Mouse (Mus musculus) neural tube, embryonic 11.5 days (tissue): ENCODE data around the gene Vps37c. TPM values are rescaled to one million over a fixed set of nuclear protein-coding genes. Genes with fewer than 3 reads are reported as not detected.
A peak's percentile ranks its signal among the peaks of the same experiment; 100 is the strongest.

ENCODE experiments used
- ATAC-seq: fragments of 200-750 bp; cut with Nextera tagmentation; 2 replicates; pipeline ENCODE4 v1.8.0; 2017; ENCODE audit warnings: moderate number of reproducible peaks, mild to moderate bottlenecking, moderate TSS enrichment, moderate library complexity; ENCODE audit not compliant: insufficient read depth, low FRiP score, low TSS enrichment
- DNase-seq: peaks from one replicate; pipeline ENCODE4 v3.0.0-alpha.2; 2015; ENCODE audit warnings: low spot score
- H3K27ac ChIP-seq: fragments of 300-500 bp; sonication (generic); 2 replicates; pipeline ENCODE4 v1.5.1; 2014; ENCODE audit warnings: low read depth, mild to moderate bottlenecking, low read length
- H3K27me3 ChIP-seq: fragments of 300-500 bp; sonication (generic); 2 replicates; pipeline ENCODE4 v1.6.1; 2014; ENCODE audit warnings: mild to moderate bottlenecking, low read length, mixed read lengths; ENCODE audit not compliant: control insufficient read depth, insufficient read depth
- H3K36me3 ChIP-seq: fragments of 300-500 bp; sonication (generic); 2 replicates; pipeline ENCODE4 v1.6.1; 2014; ENCODE audit warnings: mild to moderate bottlenecking, low read length, moderate library complexity, mixed read lengths; ENCODE audit not compliant: control insufficient read depth, insufficient read depth
- H3K4me1 ChIP-seq: fragments of 300-500 bp; sonication (generic); 2 replicates; pipeline ENCODE4 v1.6.1; 2014; ENCODE audit warnings: low read length, mixed read lengths; ENCODE audit not compliant: control insufficient read depth, insufficient read depth
- H3K4me2 ChIP-seq: fragments of 300-500 bp; sonication (generic); 2 replicates; pipeline ENCODE4 v1.6.1; 2014; ENCODE audit warnings: low read depth, mild to moderate bottlenecking, moderate library complexity
- H3K4me3 ChIP-seq: fragments of 300-500 bp; sonication (generic); 2 replicates; pipeline ENCODE4 v1.5.1; 2014; ENCODE audit warnings: low read depth, low read length
- H3K9ac ChIP-seq: fragments of 300-500 bp; sonication (generic); 2 replicates; pipeline ENCODE4 v1.6.1; 2014; ENCODE audit warnings: mild to moderate bottlenecking, low read length
- H3K9me3 ChIP-seq: fragments of 300-500 bp; sonication (generic); 2 replicates; pipeline ENCODE4 v1.6.1; 2016; ENCODE audit warnings: low read length; ENCODE audit not compliant: control insufficient read depth
- WGBS: fragments of 180-500 bp; shearing (Covaris S2); extraction: QIAGEN DNeasy Blood & Tissue Kit; methylation state at CpG from one replicate; pipeline ENCODE4 v1.1.7; 2014; 5-methylcytosine and 5-hydroxymethylcytosine counted together
- polyA plus RNA-seq: library from polyadenylated mRNA; unstranded; fragments of >200 nt; fragmentation: Nextera tagmentation; extraction: Ambion mirVana; gene quantifications from 2 replicates; pipeline ENCODE4 v1.2.1, GENCODE M21; 2014

Gene Vps37c
- polyA plus RNA-seq, 1 experiment from 2014 or later = 34.4 TPM

DNA sequence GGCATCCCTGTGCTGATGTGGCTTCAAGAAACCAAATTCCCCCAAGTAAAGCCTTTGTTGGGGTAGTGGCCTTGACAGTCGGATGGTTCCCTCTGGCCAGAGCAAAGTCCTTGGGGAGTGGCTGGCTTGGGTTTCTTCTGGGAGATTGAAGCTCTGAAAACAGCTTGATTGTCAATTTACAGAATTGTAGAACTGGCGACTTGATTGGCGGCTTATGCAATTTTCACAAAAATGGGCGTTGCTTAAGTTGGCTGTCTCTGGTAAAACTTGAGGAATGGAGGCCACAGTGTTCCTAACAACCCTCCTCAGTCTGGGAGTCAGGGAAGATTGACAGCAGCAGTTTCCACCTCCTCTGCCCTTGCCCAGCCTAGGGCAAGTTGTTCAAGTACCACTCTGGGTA is 3.8 kb downstream of the Vps37c start:
- no peaks in the 10 kb centered on the region for H3K9me3 ChIP-seq
- ATAC-seq (no peak), DNase-seq (no peak)
- peaks cover 9% of the 10 kb centered on the region for H3K4me1 ChIP-seq
- 92% methylated on average over 4 of the region's 4 CpGs for WGBS
- no peak overlapping the region for H3K4me2 ChIP-seq
- H3K9ac ChIP-seq = no peak overlapping the region
- no peak overlapping the region for H3K27ac ChIP-seq
- H3K4me3 ChIP-seq = no peak overlapping the region
- no peaks in the 10 kb centered on the region for H3K27me3 ChIP-seq
- no peaks in the 10 kb centered on the region for H3K36me3 ChIP-seq

DNA sequence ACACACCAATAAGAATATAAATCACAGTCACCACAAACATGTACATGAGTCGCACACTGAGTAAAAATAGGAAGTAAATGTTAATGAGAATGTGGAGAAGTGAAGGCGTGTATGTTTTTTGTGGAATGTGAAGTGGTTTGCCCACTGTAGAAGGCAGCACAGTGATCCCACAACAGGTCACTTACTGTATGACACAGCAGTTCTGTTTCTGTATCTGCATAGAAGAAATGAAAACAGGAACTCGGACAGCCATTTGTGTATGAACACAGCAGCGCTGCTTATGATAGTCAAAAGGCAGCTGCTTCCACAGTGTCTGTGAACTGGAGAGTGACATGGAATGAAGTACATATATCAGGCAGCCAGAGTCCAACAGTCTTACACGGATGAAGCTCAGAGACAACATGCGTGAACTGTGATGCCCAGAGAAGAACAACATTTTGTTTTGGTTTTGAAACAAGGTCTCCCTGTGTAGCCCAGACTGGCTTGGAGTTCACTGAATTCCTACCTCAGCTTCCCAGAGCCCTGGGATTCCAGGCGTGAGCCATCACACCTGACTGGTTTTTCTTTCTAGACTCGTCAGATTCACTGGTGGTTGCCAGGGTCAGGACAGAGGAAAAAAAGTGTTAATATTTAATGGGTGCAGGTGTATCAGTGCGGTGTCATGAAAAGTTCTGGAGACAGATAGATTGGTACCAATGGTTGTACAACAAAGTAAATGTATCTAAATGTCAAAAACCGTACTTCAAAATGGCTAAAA is 5.6 kb downstream of the Vps37c start:
- Histone ChIP-seq H3K27ac (no peak overlapping the region), H3K4me1 (peaks cover 6% of the 10 kb centered on the region), H3K9ac (no peak overlapping the region), H3K27me3 (no peaks in the 10 kb centered on the region), H3K4me3 (no peak overlapping the region), H3K36me3 (no peaks in the 10 kb centered on the region), H3K9me3 (no peaks in the 10 kb centered on the region), H3K4me2 (no peak overlapping the region)
- ATAC-seq (no peak), DNase-seq (no peak)
- WGBS = 94% methylated on average over 10 of the region's 10 CpGs

DNA sequence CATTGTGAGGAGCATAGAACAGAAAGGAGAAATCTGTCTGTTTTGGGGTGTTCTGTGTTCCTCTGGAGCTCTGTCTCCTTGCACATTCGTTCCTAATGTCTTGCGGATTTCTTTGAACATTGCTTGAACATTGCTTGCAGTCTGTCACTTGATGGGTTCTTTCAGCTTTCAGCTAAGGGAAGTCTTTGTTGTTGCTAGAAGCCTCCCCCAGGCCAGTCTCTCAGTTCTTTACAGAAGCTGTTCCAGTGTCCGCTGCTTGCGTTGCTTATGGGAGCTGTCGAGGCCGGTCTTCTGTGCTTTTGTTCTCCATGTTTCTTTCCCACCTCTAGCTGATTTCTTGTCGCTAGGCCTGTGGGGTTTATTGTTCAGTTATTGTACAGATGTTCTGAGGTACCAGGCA is 7.3 kb downstream of the Vps37c start:
- Histone ChIP-seq H3K9ac (no peak overlapping the region), H3K4me2 (no peak overlapping the region), H3K36me3 (no peaks in the 10 kb centered on the region), H3K9me3 (no peaks in the 10 kb centered on the region), H3K4me3 (no peak overlapping the region), H3K27ac (peak overlapping the region; percentile 11; the same call in 1 of the 2 replicates), H3K27me3 (no peaks in the 10 kb centered on the region), H3K4me1 (peaks cover 7% of the 10 kb centered on the region)
- DNase-seq (no peak), ATAC-seq (no peak)
- 49% methylated on average over 7 of the region's 7 CpGs for WGBS

DNA sequence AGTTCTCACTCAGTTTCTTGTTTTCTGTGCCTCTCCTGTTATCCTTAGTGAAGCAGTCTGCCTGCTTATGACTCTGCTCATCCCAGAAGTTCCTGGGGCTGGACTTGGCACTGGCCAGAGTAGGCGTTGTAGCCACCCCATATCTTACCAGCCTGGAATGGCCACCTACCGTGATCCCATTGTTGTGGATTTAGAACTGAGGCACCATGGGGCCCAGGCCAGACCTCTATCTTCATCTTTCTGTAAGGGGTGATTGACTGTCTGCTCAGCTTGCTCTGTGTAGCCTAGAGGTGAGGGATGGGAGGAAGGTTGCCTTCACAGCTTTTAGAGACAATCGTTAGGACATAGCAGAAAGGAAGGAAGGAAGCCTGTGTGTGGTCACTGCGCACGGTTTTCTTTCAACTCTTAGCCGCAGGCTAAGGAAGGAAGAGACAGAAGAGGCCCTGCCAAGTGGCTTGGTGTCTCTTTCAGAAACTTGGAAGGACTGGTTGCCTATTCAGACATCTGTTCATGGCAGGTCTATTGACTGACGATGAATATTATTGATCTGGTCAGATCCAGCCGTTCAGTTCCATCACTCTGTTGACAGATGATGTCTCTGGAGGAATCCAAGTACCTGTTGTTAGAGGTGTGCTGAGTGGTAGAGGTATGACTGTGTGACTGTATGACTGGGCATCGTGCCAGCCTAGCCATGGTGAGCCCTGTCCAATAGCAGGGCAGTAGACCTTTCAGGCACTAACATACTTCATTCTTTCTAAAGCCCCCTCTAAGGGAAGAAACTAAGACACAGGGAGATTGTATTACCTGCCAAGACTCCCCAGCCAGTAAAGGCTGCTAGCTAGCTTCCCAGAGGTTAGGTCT is 9.8 kb downstream of the Vps37c start:
- no peak overlapping the region for H3K27ac ChIP-seq

DNA sequence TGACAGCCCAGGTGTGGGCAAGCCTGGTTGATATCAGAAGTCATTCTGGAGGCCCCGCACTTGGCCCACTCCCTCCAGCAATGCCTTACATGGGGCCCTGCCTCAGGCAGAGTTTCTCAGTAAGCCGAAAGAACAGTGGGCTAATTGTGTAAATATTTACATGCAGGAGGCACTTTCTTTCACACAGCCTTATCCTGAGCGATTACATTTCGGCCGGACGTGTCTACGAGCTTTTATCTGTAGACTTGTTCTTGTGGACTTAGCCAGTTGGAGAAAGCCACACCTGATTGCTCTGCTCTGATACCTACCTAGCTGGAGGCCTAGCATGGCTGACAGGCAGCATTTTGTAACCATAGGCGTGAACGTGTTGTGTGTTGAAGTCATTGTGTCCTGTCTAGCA is 11.3 kb downstream of the Vps37c start:
- no peaks in the 10 kb centered on the region for H3K27me3 ChIP-seq
- no peak overlapping the region for H3K27ac ChIP-seq
- H3K4me3 ChIP-seq = no peak overlapping the region
- WGBS = 84% methylated on average over 9 of the region's 9 CpGs
- no peak for DNase-seq
- H3K9me3 ChIP-seq = no peaks in the 10 kb centered on the region
- H3K9ac ChIP-seq = no peak overlapping the region
- no peak for ATAC-seq
- H3K4me2 ChIP-seq = no peak overlapping the region
- H3K36me3 ChIP-seq = no peaks in the 10 kb centered on the region
- H3K4me1 ChIP-seq = peaks cover 14% of the 10 kb centered on the region

More for the DNA sequence above, 9.8 kb downstream of the Vps37c start:
- no peak for ATAC-seq
- Histone ChIP-seq H3K9ac (no peak overlapping the region), H3K4me2 (no peak overlapping the region), H3K27me3 (no peaks in the 10 kb centered on the region), H3K4me1 (peaks cover 14% of the 10 kb centered on the region), H3K4me3 (no peak overlapping the region), H3K36me3 (no peaks in the 10 kb centered on the region), H3K9me3 (no peaks in the 10 kb centered on the region)
- no peak for DNase-seq
- WGBS = 73% methylated on average over 9 of the region's 9 CpGs

DNA sequence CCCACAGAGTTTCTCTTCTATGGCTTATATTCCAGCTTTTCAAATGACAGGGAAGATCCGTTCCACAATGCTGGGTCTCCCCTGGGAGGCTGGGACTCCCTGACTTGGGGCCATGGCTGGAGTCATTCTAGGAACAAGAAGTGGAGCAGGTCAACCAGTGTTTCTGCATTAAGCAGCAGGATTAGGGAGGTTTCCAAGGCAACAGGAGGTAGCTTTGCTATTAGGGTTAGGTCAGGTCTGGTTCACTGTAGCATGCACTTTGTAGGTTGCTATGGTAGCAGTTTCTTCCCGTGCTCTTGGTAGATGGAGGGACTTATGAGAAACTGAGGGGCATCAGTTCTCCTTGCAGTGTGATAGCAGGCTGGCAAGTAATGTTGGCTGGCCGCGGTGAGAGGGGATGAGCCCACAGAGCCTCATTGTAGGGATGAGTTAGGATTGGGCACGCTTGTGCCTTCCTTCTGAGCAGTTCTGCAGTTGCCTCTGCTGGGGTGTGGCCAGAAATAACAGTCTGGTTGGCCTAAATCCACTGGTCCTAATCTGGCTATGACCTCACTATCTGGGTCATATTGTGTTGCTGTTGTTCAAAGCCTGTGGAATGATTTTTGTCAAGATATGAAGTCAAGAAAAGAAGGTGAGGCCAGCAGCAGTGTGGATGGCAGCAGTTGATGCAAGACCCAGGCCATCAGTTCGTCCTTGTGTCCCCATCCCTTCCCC is 12.6 kb downstream of the Vps37c start:
- Histone ChIP-seq H3K27ac (no peak overlapping the region), H3K4me1 (peaks cover 8% of the 10 kb centered on the region), H3K4me3 (no peak overlapping the region), H3K9ac (no peak overlapping the region), H3K9me3 (no peaks in the 10 kb centered on the region), H3K4me2 (no peak overlapping the region), H3K36me3 (no peaks in the 10 kb centered on the region), H3K27me3 (no peaks in the 10 kb centered on the region)
- WGBS = 71% methylated on average over 6 of the region's 6 CpGs
- DNase-seq = no peak
- ATAC-seq = no peak

DNA sequence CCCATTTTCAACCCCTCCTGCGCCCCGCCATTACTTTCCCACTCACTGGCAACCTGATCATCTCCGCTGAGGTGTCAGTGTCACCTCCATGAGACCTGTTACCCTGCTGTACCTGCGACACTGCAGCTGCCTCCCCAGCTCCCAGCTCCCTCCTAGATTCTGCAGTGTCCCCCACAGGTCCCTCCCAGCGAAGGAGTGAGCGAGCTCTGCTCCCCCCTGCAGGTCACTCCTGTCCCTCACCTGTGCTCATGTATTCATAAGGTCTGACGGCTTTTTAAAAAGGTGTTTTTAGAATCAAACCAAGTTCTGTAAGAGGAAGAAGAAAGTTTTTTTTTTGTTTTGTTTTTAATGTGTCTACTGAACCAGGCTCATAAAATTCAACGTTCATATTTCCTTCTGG is 13.6 kb downstream of the Vps37c start:
- 77% methylated on average over 8 of the region's 8 CpGs for WGBS
- Histone ChIP-seq H3K4me1 (peaks cover 8% of the 10 kb centered on the region), H3K27me3 (no peaks in the 10 kb centered on the region), H3K36me3 (no peaks in the 10 kb centered on the region), H3K9me3 (no peaks in the 10 kb centered on the region), H3K4me2 (no peak overlapping the region), H3K4me3 (no peak overlapping the region), H3K27ac (no peak overlapping the region), H3K9ac (no peak overlapping the region)
- no peak for DNase-seq
- no peak for ATAC-seq

DNA sequence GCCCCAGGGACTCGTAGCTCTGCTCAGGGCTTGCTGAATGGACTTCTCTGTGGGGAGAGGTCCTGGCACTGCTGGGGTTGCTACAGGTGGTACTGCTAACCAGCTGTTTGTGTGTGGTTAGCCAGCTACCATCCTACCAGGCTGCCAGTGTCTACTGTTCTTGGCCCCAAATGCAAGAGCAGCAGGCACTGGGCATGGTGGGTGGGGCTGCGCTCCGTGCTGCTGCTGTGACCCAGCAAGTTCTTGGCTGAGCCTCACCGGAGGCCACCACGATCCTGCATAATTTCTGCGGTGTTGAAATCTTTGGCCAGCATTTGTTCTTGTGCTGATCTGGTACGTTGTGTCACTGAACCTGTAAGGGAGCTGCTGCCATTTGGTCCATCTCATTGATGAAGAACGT is 14.9 kb downstream of the Vps37c start:
- H3K36me3 ChIP-seq = no peaks in the 10 kb centered on the region
- no peaks in the 10 kb centered on the region for H3K9me3 ChIP-seq
- ATAC-seq = no peak
- H3K9ac ChIP-seq = no peak overlapping the region
- peaks cover 8% of the 10 kb centered on the region for H3K4me1 ChIP-seq
- no peak for DNase-seq
- H3K27me3 ChIP-seq = no peaks in the 10 kb centered on the region
- no peak overlapping the region for H3K4me2 ChIP-seq
- H3K27ac ChIP-seq = no peak overlapping the region
- no peak overlapping the region for H3K4me3 ChIP-seq
- 92% methylated on average over 8 of the region's 8 CpGs for WGBS
